Mouse (Mus musculus) Muller cell, postnatal 12 days (primary cell): ENCODE measurements around the gene Ly75.
A peak's percentile ranks its signal among the peaks of the same experiment; 100 is the strongest.

Experiments used
- DNase-seq: peaks from one replicate; pipeline ENCODE4 v3.0.0-alpha.2; 2015; ENCODE audit errors: inconsistent ontology term

Gene Ly75

GRCm38 (mm10) chr2:60326948-60327347, 56.2 kb downstream of the Ly75 start:
- no peak for DNase-seq

GRCm38 (mm10) chr2:60323411-60323810, 59.7 kb downstream of the Ly75 start:
- no peak for DNase-seq

- no peak for DNase-seq
Measured at GRCm38 (mm10) chr2:60322031-60322726, 60.9 kb downstream of the Ly75 start.

GRCm38 (mm10) chr2:60303796-60304195, 79.3 kb downstream of the Ly75 start:
- no peak for DNase-seq

GRCm38 (mm10) chr2:60299323-60299722, 83.8 kb downstream of the Ly75 start:
- no peak for DNase-seq

- DNase-seq, result no peak
Measured at GRCm38 (mm10) chr2:60298266-60298665, 84.8 kb downstream of the Ly75 start.

GRCm38 (mm10) chr2:60291381-60291780, 91.7 kb downstream of the Ly75 start:
- DNase-seq, result no peak

DNA sequence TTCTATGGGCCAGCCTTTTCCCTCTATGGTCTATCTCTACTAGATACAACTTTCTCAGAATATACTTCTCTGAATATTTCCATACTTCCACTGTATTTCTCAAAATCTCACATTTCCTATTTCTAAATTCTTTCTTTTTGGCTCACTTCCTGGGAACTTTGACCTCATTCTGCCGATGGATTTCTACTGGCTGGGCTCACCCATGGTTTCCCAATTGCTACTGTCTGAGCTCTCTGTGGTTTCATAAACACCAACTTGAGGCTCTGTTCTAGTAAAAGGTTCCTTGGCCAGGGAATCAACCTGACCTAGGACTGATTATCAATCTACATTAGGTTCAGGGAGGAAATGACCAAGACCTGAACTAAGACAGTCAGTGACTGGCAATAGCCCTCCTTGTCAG, 93.7 kb downstream of the Ly75 start:
- no peak for DNase-seq

- no peak for DNase-seq
Measured at GRCm38 (mm10) chr2:60288606-60289005, 94.5 kb downstream of the Ly75 start.

GRCm38 (mm10) chr2:60285107-60285617, 97.9 kb downstream of the Ly75 start:
- no peak for DNase-seq

GRCm38 (mm10) chr2:60284467-60284821, 98.7 kb downstream of the Ly75 start, which contains the start of gene Cd302:
Gene Cd302, minus strand, starts transcription at chr2:60284488.
- DNase-seq, result no peak

DNA sequence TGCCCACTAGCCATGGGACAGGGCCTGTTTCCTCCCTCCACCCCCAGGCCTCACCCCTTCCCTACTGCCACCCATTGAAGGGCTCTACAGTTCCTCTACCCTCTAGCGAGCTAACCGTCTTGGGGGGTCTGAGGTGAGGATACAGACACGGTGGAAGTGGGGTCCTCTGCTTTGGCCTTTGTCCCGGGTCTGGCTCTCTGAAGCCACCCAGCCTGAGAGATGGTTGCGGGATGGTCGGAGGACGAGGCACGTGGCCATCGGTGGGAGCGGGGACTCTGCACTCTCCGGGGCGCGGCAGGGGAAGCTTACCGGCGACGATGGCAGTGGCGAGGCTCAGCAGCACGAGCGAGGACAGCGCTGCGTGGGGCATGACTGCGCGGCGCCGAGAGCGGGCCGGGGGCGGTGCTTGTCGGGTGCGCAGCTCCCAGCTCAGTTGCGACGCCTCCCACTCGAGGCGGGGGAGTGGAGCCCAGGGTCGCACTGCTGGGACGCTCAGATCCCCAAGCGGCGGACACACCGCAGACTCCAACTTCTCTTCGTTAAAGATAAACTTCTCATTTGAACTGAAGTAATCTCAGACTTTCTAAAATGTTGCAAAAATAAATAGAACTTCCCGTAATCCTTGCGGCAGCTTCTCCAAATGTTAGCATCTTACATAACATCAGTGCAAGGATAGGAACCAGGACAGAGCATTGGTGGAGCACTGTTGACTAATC, 99.2 kb downstream of the Ly75 start:
- peak; percentile 69 for DNase-seq

DNA sequence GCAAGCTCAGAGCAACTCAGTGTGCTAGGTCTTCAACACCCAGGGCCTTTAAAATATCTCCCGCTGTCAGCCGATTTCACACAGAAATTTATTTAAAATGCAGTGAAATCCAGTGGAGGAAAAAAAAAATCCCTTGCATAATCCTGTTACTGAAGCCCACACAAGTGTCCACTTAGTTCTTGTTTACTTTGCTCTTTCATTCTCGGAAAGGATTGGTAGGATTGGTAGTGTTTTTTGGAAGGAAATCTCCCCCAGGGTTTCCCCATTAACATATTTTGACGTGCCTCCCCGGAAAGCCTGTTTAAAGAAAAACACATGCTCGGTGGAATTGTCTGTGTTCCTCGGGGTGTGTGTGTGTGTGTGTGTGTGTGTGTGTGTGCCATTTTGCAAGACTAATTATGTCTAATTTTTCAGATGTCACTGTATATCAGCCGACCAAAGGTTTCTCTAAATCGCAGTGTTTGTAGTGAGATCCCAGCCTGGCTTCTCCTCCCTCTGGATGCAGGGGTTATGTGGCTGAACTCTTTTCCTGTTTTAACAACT, 99.8 kb downstream of the Ly75 start:
- peak; percentile 25 for DNase-seq

GRCm38 (mm10) chr2:60282625-60283024, 100.5 kb downstream of the Ly75 start:
- DNase-seq, result no peak

GRCm38 (mm10) chr2:60278627-60279026, 104.5 kb downstream of the Ly75 start:
- DNase-seq, result no peak

DNA sequence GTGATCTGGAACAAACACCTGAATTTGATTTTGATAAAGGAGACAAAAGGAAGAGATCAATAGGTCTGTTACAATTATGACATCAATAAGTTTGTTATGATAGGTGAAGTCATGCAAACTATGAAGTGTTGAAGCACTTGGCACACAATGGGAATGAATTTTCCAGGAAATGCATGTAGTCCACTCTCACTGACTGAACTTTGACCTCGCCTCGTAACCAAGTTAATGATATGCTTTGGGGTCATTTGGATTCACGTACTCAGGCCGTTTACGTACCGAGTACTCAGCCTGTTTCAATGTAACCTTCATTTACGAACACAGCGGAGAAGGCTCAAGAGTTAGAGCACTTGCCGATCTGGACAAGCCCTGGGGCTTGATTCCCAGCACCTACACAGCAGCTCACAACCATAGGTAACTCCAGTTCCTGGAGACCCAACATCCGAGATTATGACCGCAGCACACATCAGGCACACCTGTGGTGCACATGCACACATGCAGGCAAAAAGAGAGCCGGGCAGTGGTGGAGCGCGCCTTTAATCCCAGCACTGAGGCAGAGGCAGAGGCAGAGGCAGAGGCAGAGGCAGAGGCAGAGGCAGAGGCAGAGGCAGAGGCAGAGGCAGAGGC, 113.1 kb downstream of the Ly75 start:
- DNase-seq, result no peak

GRCm38 (mm10) chr2:60267567-60267966, 115.5 kb downstream of the Ly75 start:
- no peak for DNase-seq

DNA sequence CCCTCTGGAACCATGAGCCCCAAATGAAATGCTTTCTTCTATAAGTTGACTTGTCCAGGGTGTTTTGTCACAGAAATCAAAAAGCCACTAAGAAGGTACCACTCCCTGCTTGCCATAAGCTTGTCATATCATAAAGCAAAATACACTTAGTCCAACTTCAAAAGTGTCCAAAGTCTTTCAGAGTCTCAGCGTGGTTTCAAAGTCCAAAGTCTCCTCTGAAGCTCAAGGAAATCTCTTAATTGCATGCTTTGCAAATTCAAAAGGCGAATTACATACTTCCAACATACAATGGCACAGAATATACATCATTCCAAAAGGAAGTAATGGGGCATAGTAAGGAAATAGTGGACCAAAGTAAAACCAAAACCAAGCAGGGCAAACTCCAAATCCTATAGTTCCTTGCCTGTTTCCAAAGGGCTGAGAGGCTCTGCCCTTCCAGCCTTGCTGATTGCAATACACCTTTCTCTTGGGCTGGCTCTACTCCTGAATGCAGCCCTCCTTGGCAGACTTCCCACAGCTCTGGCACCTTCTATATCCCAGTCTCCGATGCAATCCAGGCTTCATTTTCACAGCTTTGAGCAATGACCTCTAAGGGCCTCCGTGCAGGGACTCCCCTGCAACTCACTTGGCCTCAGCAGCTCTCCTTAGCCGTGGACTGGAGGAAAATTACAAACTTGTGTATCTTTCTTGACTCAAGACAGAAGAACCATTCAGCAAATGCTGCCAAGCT, 122.3 kb downstream of the Ly75 start:
- DNase-seq, result no peak

GRCm38 (mm10) chr2:60259186-60259585, 123.9 kb downstream of the Ly75 start:
- no peak for DNase-seq

- no peak for DNase-seq
Measured at GRCm38 (mm10) chr2:60256751-60257150, 126.4 kb downstream of the Ly75 start.

DNA sequence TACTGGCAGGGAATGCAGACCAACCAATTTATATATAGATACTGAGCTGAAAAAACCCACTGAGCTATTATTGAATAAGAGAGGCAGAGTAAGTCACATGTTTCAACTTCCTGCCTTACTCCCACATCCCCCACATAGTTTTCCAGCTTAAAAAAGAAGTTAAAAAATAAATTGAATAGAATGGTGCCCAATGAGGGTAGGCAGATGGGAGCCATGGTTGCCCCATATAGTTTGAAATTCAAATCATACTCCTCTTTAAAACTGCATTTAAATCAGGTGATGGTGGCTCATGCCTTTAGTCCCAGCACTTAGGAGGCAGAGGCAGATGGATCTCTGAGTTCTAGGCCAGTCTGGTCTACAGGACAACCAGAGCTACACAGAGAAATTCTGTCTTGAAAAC, 129.6 kb downstream of the Ly75 start:
- no peak for DNase-seq

DNA sequence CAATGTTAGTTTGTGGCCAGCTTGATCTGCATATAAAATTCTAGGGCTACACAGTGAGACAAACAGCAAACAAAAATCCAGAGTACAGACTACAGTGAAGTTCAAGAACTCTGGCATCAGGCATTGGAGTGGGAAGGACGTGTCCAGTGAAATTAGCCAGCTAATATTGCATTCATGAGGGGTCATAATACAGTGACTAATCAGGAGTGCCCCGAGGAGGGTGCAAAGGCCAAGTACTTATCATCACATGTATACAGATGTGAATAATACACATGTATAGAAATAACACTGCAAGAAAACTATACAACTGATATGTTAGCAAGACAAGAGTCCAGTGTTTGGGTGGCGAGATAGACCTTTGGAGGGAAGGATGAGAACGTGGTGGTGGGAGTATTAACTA, 130.3 kb downstream of the Ly75 start:
- DNase-seq, result no peak
